Mouse (Mus musculus): ENCODE measurements around the gene Hif3a.

GRCm38 (mm10) chr7:17022176-17022575 lies 40.1 kb downstream of the Hif3a start:
- TF ChIP-seq CTCF (IDR thresholded peaks at IDR 0.05; ENCODE audit: extremely low read depth, insufficient read depth, insufficient read length, insufficient replicate concordance) = no peak
- TF ChIP-seq POLR2A (IDR thresholded peaks at IDR 0.05; ENCODE audit: low read depth, low read length) = no peak
